Mouse (Mus musculus) heart, adult 8-10 months (tissue): ENCODE measurements around the gene Wwc1. TPM values are rescaled to one million over a fixed set of nuclear protein-coding genes. Genes with fewer than 3 reads are reported as not detected.

Source experiments
- DNase-seq: peaks from one replicate; pipeline ENCODE4 v3.0.0; 2022; ENCODE audit warnings: low spot score
- total RNA-seq, 4 experiments: library from RNA; stranded (reverse); gene quantifications; 2 replicates each; pipeline ENCODE4 v1.2.4; 2022

The Wwc1 gene
- total RNA-seq, 4 experiments from 2014 or later: 0.92 to 2.2 (median 1.6) TPM

- no peak for DNase-seq
These were observed 46.8 kb downstream of the Wwc1 start for GRCm38 (mm10) chr11:35933402-35934085.

- no peak for DNase-seq
These were observed 48.0 kb downstream of the Wwc1 start for GRCm38 (mm10) chr11:35932121-35932885.

- DNase-seq: no peak
These were observed 49.7 kb downstream of the Wwc1 start for GRCm38 (mm10) chr11:35930511-35931060.

GRCm38 (mm10) chr11:35928453-35928852 lies 51.9 kb downstream of the Wwc1 start:
- DNase-seq: no peak

GRCm38 (mm10) chr11:35927309-35927708 lies 53.0 kb downstream of the Wwc1 start:
- no peak for DNase-seq

GRCm38 (mm10) chr11:35925592-35925991 lies 54.7 kb downstream of the Wwc1 start:
- no peak for DNase-seq

- DNase-seq: no peak
These were observed 58.0 kb downstream of the Wwc1 start for GRCm38 (mm10) chr11:35922205-35922873.

GRCm38 (mm10) chr11:35920776-35921175 lies 59.6 kb downstream of the Wwc1 start:
- no peak for DNase-seq

- DNase-seq: no peak
These were observed 60.3 kb downstream of the Wwc1 start for GRCm38 (mm10) chr11:35919856-35920503.

- no peak for DNase-seq
These were observed 60.9 kb downstream of the Wwc1 start for GRCm38 (mm10) chr11:35919383-35919782.

- DNase-seq: no peak
These were observed 63.7 kb downstream of the Wwc1 start for GRCm38 (mm10) chr11:35916466-35917185.

- DNase-seq: no peak
These were observed 64.8 kb downstream of the Wwc1 start for GRCm38 (mm10) chr11:35915546-35915945.

- no peak for DNase-seq
These were observed 66.8 kb downstream of the Wwc1 start for GRCm38 (mm10) chr11:35913418-35914044.

GRCm38 (mm10) chr11:35904955-35905550 lies 75.3 kb downstream of the Wwc1 start:
- DNase-seq: no peak

- DNase-seq: no peak
These were observed 77.2 kb downstream of the Wwc1 start for GRCm38 (mm10) chr11:35903079-35903478.

- no peak for DNase-seq
These were observed 80.4 kb downstream of the Wwc1 start for GRCm38 (mm10) chr11:35899946-35900345.

- DNase-seq: no peak
These were observed 86.9 kb downstream of the Wwc1 start for GRCm38 (mm10) chr11:35893454-35893853.

- DNase-seq: peak; percentile 19
These were observed 87.3 kb downstream of the Wwc1 start for GRCm38 (mm10) chr11:35893018-35893421.

- DNase-seq: no peak
These were observed 88.0 kb downstream of the Wwc1 start for GRCm38 (mm10) chr11:35892293-35892692.

GRCm38 (mm10) chr11:35888790-35889189 lies 91.5 kb downstream of the Wwc1 start:
- DNase-seq: no peak
